Mouse (Mus musculus): ENCODE measurements around the gene Dlg2.

DNA sequence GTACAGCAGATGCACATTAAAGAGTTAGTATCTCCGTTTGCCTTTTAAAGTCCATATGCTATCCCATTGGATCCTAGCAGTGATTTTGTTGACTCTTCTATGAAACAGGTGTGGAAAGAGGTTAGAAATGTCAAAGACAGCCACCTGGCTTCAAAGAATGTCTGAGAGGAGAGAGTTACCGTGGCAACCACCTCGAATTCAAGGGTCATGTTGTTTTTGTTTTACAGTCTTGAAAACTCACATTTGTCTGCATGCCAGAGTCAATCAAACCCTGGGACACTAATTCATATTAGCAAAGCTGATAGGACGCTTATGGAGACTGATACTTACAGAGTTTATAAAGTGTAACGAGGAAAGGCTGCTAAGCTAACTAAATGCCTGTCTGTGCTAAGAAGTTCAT is 1019.1 kb downstream of the Dlg2 start:
- TF ChIP-seq CTCF (IDR thresholded peaks at IDR 0.05; ENCODE audit: extremely low read depth, insufficient read depth, insufficient read length, insufficient replicate concordance) (no peak), POLR2A (IDR thresholded peaks at IDR 0.05; ENCODE audit: low read depth, low read length) (no peak)
